Mouse (Mus musculus): ENCODE data around the gene Alk.

DNA sequence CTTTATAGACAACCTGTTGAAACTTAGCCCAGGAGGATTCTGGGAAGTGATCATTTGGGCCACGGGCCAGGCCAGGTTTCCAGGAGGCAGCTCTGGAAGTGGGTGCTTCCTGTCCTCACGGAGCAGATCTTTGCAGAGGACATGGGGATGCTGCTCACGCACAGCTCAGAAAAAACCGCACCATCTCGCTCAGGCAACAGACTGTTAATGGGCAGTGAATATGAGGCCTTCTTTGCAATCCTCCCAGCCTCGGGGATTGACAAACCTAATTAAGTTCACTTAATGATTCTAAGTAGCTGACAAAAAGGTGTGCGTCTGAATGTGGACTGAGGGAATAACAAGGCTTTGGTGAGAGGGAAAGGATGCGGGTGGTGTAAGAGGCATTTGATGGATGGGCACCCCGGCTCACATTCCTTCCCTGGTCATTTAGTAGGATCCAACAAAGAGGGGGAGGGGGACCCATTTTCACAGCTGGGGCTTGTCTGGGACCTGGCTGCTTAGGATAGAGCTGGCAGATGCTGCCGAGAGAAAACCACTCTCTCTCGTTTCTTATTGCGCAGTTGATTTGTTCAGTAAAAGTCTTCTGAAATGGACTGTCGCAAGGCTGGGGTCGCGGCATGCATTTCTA is 650.1 kb downstream of the Alk start:
- TF ChIP-seq FOSL1 (IDR thresholded peaks at IDR 0.05; ENCODE audit: insufficient read depth, low read length, poor library complexity, severe bottlenecking) (no peak), CEBPB (IDR thresholded peaks at IDR 0.05; ENCODE audit: low read depth) (no peak), CTCF (IDR thresholded peaks at IDR 0.05; ENCODE audit: control insufficient read depth, insufficient read depth, insufficient read length) (no peak), MYOD1 (IDR thresholded peaks at IDR 0.05; ENCODE audit: control insufficient read depth, insufficient read length, low read depth) (no peak)

All from C2C12 (cell line).